Mouse (Mus musculus) midbrain, embryonic 11.5 days (tissue): Measurements from ENCODE around the gene Pik3cd. TPM values are rescaled to one million over a fixed set of nuclear protein-coding genes. Genes with fewer than 3 reads are reported as not detected.

Experiments used
- ATAC-seq: fragments of 200-750 bp; cut with Nextera tagmentation; 2 replicates; pipeline ENCODE4 v1.8.0; 2017; ENCODE audit warnings: moderate TSS enrichment, moderate library complexity; ENCODE audit not compliant: low FRiP score
- DNase-seq: peaks from one replicate; pipeline ENCODE4 v3.0.0; 2015; ENCODE audit warnings: low spot score; ENCODE audit errors: missing footprints
- H3K27ac ChIP-seq: fragments of 300-500 bp; sonication (generic); 2 replicates; pipeline ENCODE4 v1.5.1; 2014; ENCODE audit warnings: low read depth, low read length
- H3K27me3 ChIP-seq: fragments of 300-500 bp; sonication (generic); 2 replicates; pipeline ENCODE4 v1.6.1; 2014; ENCODE audit warnings: mild to moderate bottlenecking, low read length, moderate library complexity, mixed read lengths; ENCODE audit not compliant: control insufficient read depth, insufficient read depth
- H3K36me3 ChIP-seq: fragments of 300-500 bp; sonication (generic); 2 replicates; pipeline ENCODE4 v1.6.1; 2014; ENCODE audit warnings: mild to moderate bottlenecking, low read length, moderate library complexity, mixed read lengths; ENCODE audit not compliant: control insufficient read depth, insufficient read depth
- H3K4me1 ChIP-seq: fragments of 300-500 bp; sonication (generic); 2 replicates; pipeline ENCODE4 v1.6.1; 2014; ENCODE audit warnings: low read length; ENCODE audit not compliant: control insufficient read depth, insufficient read depth
- H3K4me2 ChIP-seq: fragments of 300-500 bp; sonication (generic); 2 replicates; pipeline ENCODE4 v1.6.1; 2014; ENCODE audit warnings: mild to moderate bottlenecking, moderate library complexity
- H3K4me3 ChIP-seq: fragments of 300-500 bp; sonication (generic); 2 replicates; pipeline ENCODE4 v1.5.1; 2014; ENCODE audit warnings: low read depth, low read length
- H3K9ac ChIP-seq: fragments of 300-500 bp; sonication (generic); 2 replicates; pipeline ENCODE4 v1.6.1; 2014; ENCODE audit warnings: low read length
- H3K9me3 ChIP-seq: fragments of 300-500 bp; sonication (generic); 2 replicates; pipeline ENCODE4 v1.6.1; 2016; ENCODE audit warnings: low read length; ENCODE audit not compliant: control insufficient read depth
- WGBS: fragments of 180-500 bp; shearing (Covaris S2); extraction: QIAGEN DNeasy Blood & Tissue Kit; methylation state at CpG from one replicate; pipeline ENCODE4 v1.1.7; 2014; 5-methylcytosine and 5-hydroxymethylcytosine counted together
- polyA plus RNA-seq: library from polyadenylated mRNA; unstranded; fragments of >200 nt; fragmentation: Nextera tagmentation; extraction: Ambion mirVana; gene quantifications from 2 replicates; pipeline ENCODE4 v1.2.1, GENCODE M21; 2014

Gene Pik3cd
- polyA plus RNA-seq, 1 experiment from 2014 or later, result 8.7 TPM

- ATAC-seq (no peak), DNase-seq (no peak)
- peaks cover 35% of the 10 kb centered on the region for H3K36me3 ChIP-seq
- no peak overlapping the region for H3K4me2 ChIP-seq
- no peaks in the 10 kb centered on the region for H3K9me3 ChIP-seq
- H3K9ac ChIP-seq, result no peak overlapping the region
- no peak overlapping the region for H3K4me3 ChIP-seq
- 86% methylated on average over 8 of the region's 8 CpGs for WGBS
- no peak overlapping the region for H3K27ac ChIP-seq
- 0 out of 2 replicates have a peak, but pooled peaks cover 2% of the 10 kb centered on the region for H3K4me1 ChIP-seq
- H3K27me3 ChIP-seq, result no peaks in the 10 kb centered on the region
Observed at GRCm38 (mm10) chr4:149721163-149721562, 18.8 kb upstream of the Pik3cd start.

GRCm38 (mm10) chr4:149719686-149720085, 17.3 kb upstream of the Pik3cd start:
- H3K4me1 ChIP-seq, result 0 out of 2 replicates have a peak, but pooled peaks cover 2% of the 10 kb centered on the region
- ATAC-seq, result no peak
- no peaks in the 10 kb centered on the region for H3K9me3 ChIP-seq
- WGBS, result 84% methylated on average over 6 of the region's 6 CpGs
- H3K4me3 ChIP-seq, result no peak overlapping the region
- H3K36me3 ChIP-seq, result peaks cover 39% of the 10 kb centered on the region
- H3K27me3 ChIP-seq, result no peaks in the 10 kb centered on the region
- no peak overlapping the region for H3K4me2 ChIP-seq
- DNase-seq, result no peak
- H3K9ac ChIP-seq, result no peak overlapping the region
- H3K27ac ChIP-seq, result no peak overlapping the region

- Histone ChIP-seq H3K36me3 (peaks cover 32% of the 10 kb centered on the region), H3K27ac (no peak overlapping the region), H3K4me1 (no peaks in the 10 kb centered on the region), H3K9ac (no peak overlapping the region), H3K27me3 (no peaks in the 10 kb centered on the region), H3K4me3 (no peak overlapping the region), H3K9me3 (no peaks in the 10 kb centered on the region), H3K4me2 (no peak overlapping the region)
- WGBS, result 87% methylated on average over 3 of the region's 3 CpGs
- ATAC-seq (no peak), DNase-seq (no peak)
Observed at GRCm38 (mm10) chr4:149714542-149714941, 12.2 kb upstream of the Pik3cd start.

- Histone ChIP-seq H3K4me1 (no peaks in the 10 kb centered on the region), H3K27ac (no peak overlapping the region), H3K36me3 (peaks cover 11% of the 10 kb centered on the region), H3K4me2 (no peak overlapping the region), H3K9me3 (no peaks in the 10 kb centered on the region), H3K4me3 (no peak overlapping the region), H3K27me3 (no peaks in the 10 kb centered on the region; the same call in 1 of the 2 replicates), H3K9ac (no peak overlapping the region)
- DNase-seq (peak; percentile 96), ATAC-seq (no peak; the same call in 1 of the 2 replicates)
- WGBS, result 16% methylated on average over 7 of the region's 7 CpGs
Observed at GRCm38 (mm10) chr4:149711955-149712354, 9.6 kb upstream of the Pik3cd start.

GRCm38 (mm10) chr4:149711485-149711884, 9.1 kb upstream of the Pik3cd start:
- Histone ChIP-seq H3K27ac (no peak overlapping the region), H3K36me3 (peaks cover 9% of the 10 kb centered on the region), H3K27me3 (no peaks in the 10 kb centered on the region; the same call in 1 of the 2 replicates), H3K4me1 (no peaks in the 10 kb centered on the region), H3K4me3 (no peak overlapping the region), H3K9ac (no peak overlapping the region), H3K9me3 (no peaks in the 10 kb centered on the region), H3K4me2 (no peak overlapping the region)
- WGBS, result 86% methylated on average over 5 of the region's 5 CpGs
- DNase-seq (no peak), ATAC-seq (peak; percentile 22; the same call in 1 of the 2 replicates)

GRCm38 (mm10) chr4:149710510-149710909, 8.1 kb upstream of the Pik3cd start:
- no peak overlapping the region for H3K9ac ChIP-seq
- H3K27ac ChIP-seq, result no peak overlapping the region
- no peak overlapping the region for H3K4me2 ChIP-seq
- peaks cover 6% of the 10 kb centered on the region for H3K36me3 ChIP-seq
- no peaks in the 10 kb centered on the region; the same call in 1 of the 2 replicates for H3K27me3 ChIP-seq
- no peaks in the 10 kb centered on the region for H3K4me1 ChIP-seq
- ATAC-seq (peak; percentile 54), DNase-seq (no peak)
- WGBS, result 20% methylated on average over 5 of the region's 5 CpGs
- H3K4me3 ChIP-seq, result no peak overlapping the region
- H3K9me3 ChIP-seq, result no peaks in the 10 kb centered on the region

GRCm38 (mm10) chr4:149705941-149706340, 3.6 kb upstream of the Pik3cd start:
- 91% methylated on average over 8 of the region's 8 CpGs for WGBS

GRCm38 (mm10) chr4:149705298-149705697, 2.9 kb upstream of the Pik3cd start:
- WGBS, result 69% methylated on average over 7 of the region's 7 CpGs
- Histone ChIP-seq H3K9me3 (no peaks in the 10 kb centered on the region), H3K4me2 (no peak overlapping the region), H3K9ac (no peak overlapping the region), H3K4me3 (no peak overlapping the region), H3K36me3 (no peaks in the 10 kb centered on the region), H3K27me3 (no peaks in the 10 kb centered on the region; the same call in none of the 2 replicates), H3K27ac (no peak overlapping the region), H3K4me1 (no peaks in the 10 kb centered on the region)
- DNase-seq (no peak), ATAC-seq (no peak)

More at GRCm38 (mm10) chr4:149705941-149706340, 3.6 kb upstream of the Pik3cd start:
- H3K36me3 ChIP-seq, result no peaks in the 10 kb centered on the region
- no peaks in the 10 kb centered on the region; the same call in 1 of the 2 replicates for H3K27me3 ChIP-seq
- H3K27ac ChIP-seq, result no peak overlapping the region
- no peak for DNase-seq
- no peak overlapping the region for H3K9ac ChIP-seq
- H3K9me3 ChIP-seq, result no peaks in the 10 kb centered on the region
- no peak overlapping the region for H3K4me2 ChIP-seq
- no peak overlapping the region for H3K4me3 ChIP-seq
- ATAC-seq, result no peak
- H3K4me1 ChIP-seq, result no peaks in the 10 kb centered on the region

GRCm38 (mm10) chr4:149701426-149702209, 753 bp downstream of the Pik3cd start:
- DNase-seq (no peak), ATAC-seq (no peak)
- 67% methylated on average over 18 of the region's 18 CpGs for WGBS

More at GRCm38 (mm10) chr4:149701426-149702209, 753 bp downstream of the Pik3cd start:
- Histone ChIP-seq H3K27me3 (peaks cover 10% of the 10 kb centered on the region), H3K9me3 (no peaks in the 10 kb centered on the region), H3K4me2 (no peak overlapping the region), H3K4me1 (peaks cover 4% of the 10 kb centered on the region; the same call in 1 of the 2 replicates), H3K36me3 (no peaks in the 10 kb centered on the region), H3K4me3 (no peak overlapping the region), H3K9ac (no peak overlapping the region), H3K27ac (no peak overlapping the region)
